Mouse (Mus musculus) lung, embryonic 14.5 days (tissue): ENCODE measurements around the gene Nt5c1a. TPM values are rescaled to one million over a fixed set of nuclear protein-coding genes. Genes with fewer than 3 reads are reported as not detected.

Source experiments
- ATAC-seq: fragments of 200-750 bp; cut with Nextera tagmentation; 2 replicates; pipeline ENCODE4 v1.8.0; 2017; ENCODE audit warnings: mild to moderate bottlenecking, moderate TSS enrichment, moderate library complexity; ENCODE audit not compliant: insufficient read depth
- DNase-seq: peaks from one replicate; pipeline ENCODE4 v3.0.0-alpha.2; 2015
- H3K27ac ChIP-seq: fragments of 300-500 bp; sonication (generic); 2 replicates; pipeline ENCODE4 v1.5.1; 2014; ENCODE audit warnings: low read depth, mild to moderate bottlenecking, moderate library complexity
- H3K27me3 ChIP-seq: fragments of 300-500 bp; sonication (generic); 2 replicates; pipeline ENCODE4 v1.6.1; 2014; ENCODE audit warnings: low read length, control low read depth; ENCODE audit not compliant: insufficient read depth
- H3K36me3 ChIP-seq: fragments of 300-500 bp; sonication (generic); 2 replicates; pipeline ENCODE4 v1.6.1; 2014; ENCODE audit warnings: control low read depth; ENCODE audit not compliant: insufficient read depth
- H3K4me1 ChIP-seq: fragments of 300-500 bp; sonication (generic); 2 replicates; pipeline ENCODE4 v1.6.1; 2014; ENCODE audit warnings: antibody characterized with exemption, control low read depth; ENCODE audit not compliant: insufficient read depth
- H3K4me2 ChIP-seq: fragments of 300-500 bp; sonication (generic); 2 replicates; pipeline ENCODE4 v1.6.1; 2014; ENCODE audit warnings: mild to moderate bottlenecking
- H3K4me3 ChIP-seq: fragments of 300-500 bp; sonication (generic); 2 replicates; pipeline ENCODE4 v1.5.1; 2014; ENCODE audit warnings: low read depth, low read length
- H3K9ac ChIP-seq: fragments of 300-500 bp; sonication (generic); 2 replicates; pipeline ENCODE4 v1.6.1; 2014
- H3K9me3 ChIP-seq: fragments of 300-500 bp; sonication (generic); 2 replicates; pipeline ENCODE4 v1.6.1; 2016; ENCODE audit warnings: low read depth, low read length, control low read depth
- CTCF ChIP-seq: IDR thresholded peaks from 2 replicates; pipeline ENCODE4 v1.5.1; 2016; ENCODE audit warnings: antibody characterized with exemption, low read depth
- WGBS: fragments of 180-500 bp; shearing (Covaris S2); extraction: QIAGEN DNeasy Blood & Tissue Kit; methylation state at CpG from one replicate; pipeline ENCODE4 v1.1.7; 2014; 5-methylcytosine and 5-hydroxymethylcytosine counted together
- polyA plus RNA-seq: library from polyadenylated mRNA; unstranded; fragments of >200 nt; fragmentation: Nextera tagmentation; extraction: Ambion mirVana; gene quantifications from 2 replicates; pipeline ENCODE4 v1.2.1, GENCODE M21; 2014

Gene Nt5c1a
- polyA plus RNA-seq, 1 experiment from 2014 or later: not detected

- peak; percentile 60 for DNase-seq
- no peaks in the 10 kb centered on the region for H3K9me3 ChIP-seq
- TF ChIP-seq CTCF: no peak
- H3K36me3 ChIP-seq: no peaks in the 10 kb centered on the region
- H3K9ac ChIP-seq: no peak overlapping the region
- WGBS: 50% methylated on average over 10 of the region's 10 CpGs
- 0 out of 2 replicates have a peak, but pooled peaks have one; percentile 9 for ATAC-seq
- H3K4me3 ChIP-seq: no peak overlapping the region
- 0 out of 2 replicates have a peak overlapping the region, but pooled peaks have one; percentile 2 for H3K27ac ChIP-seq
- H3K4me1 ChIP-seq: peaks cover 19% of the 10 kb centered on the region; the same call in 1 of the 2 replicates
- H3K27me3 ChIP-seq: 0 out of 2 replicates have a peak, but pooled peaks cover 6% of the 10 kb centered on the region
- H3K4me2 ChIP-seq: no peak overlapping the region
Measured at GRCm38 (mm10) chr4:123225718-123226403, 24.6 kb downstream of the Nt5c1a start.

GRCm38 (mm10) chr4:123227707-123228106 is 26.4 kb downstream of the Nt5c1a start:
- TF ChIP-seq CTCF: no peak
- no peak overlapping the region for H3K4me2 ChIP-seq
- 30% methylated on average over 4 of the region's 4 CpGs for WGBS
- no peaks in the 10 kb centered on the region for H3K9me3 ChIP-seq
- H3K4me3 ChIP-seq: no peak overlapping the region
- ATAC-seq (peak; percentile 69; the same call in 1 of the 2 replicates), DNase-seq (peak; percentile 68)
- H3K36me3 ChIP-seq: no peaks in the 10 kb centered on the region
- peaks cover 19% of the 10 kb centered on the region; the same call in 1 of the 2 replicates for H3K4me1 ChIP-seq
- H3K27me3 ChIP-seq: peaks cover 12% of the 10 kb centered on the region
- H3K9ac ChIP-seq: no peak overlapping the region
- peak overlapping the region; percentile 56 for H3K27ac ChIP-seq

GRCm38 (mm10) chr4:123228270-123228669 is 27.0 kb downstream of the Nt5c1a start:
- DNase-seq (peak; percentile 75), ATAC-seq (peak; percentile 81)
- peaks cover 18% of the 10 kb centered on the region for H3K27me3 ChIP-seq
- no peaks in the 10 kb centered on the region for H3K36me3 ChIP-seq
- H3K4me2 ChIP-seq: no peak overlapping the region
- WGBS: 13% methylated on average over 2 of the region's 2 CpGs
- TF ChIP-seq CTCF: no peak
- peak overlapping the region; percentile 56; the same call in 1 of the 2 replicates for H3K27ac ChIP-seq
- H3K9ac ChIP-seq: no peak overlapping the region
- H3K4me3 ChIP-seq: no peak overlapping the region
- H3K9me3 ChIP-seq: no peaks in the 10 kb centered on the region
- peaks cover 19% of the 10 kb centered on the region; the same call in 1 of the 2 replicates for H3K4me1 ChIP-seq

- ATAC-seq (no peak), DNase-seq (peak; percentile 58)
- Histone ChIP-seq H3K4me2 (no peak overlapping the region), H3K9ac (no peak overlapping the region), H3K27ac (no peak overlapping the region), H3K4me1 (peaks cover 19% of the 10 kb centered on the region; the same call in 1 of the 2 replicates), H3K36me3 (no peaks in the 10 kb centered on the region), H3K4me3 (no peak overlapping the region), H3K9me3 (no peaks in the 10 kb centered on the region), H3K27me3 (peaks cover 26% of the 10 kb centered on the region)
- WGBS: 35% methylated on average over 11 of the region's 11 CpGs
- no peak for TF ChIP-seq CTCF
Measured at GRCm38 (mm10) chr4:123229166-123229565, 27.9 kb downstream of the Nt5c1a start.

- H3K4me3 ChIP-seq: no peak overlapping the region
- H3K9me3 ChIP-seq: no peaks in the 10 kb centered on the region
- ATAC-seq (no peak), DNase-seq (no peak)
- H3K4me1 ChIP-seq: peaks cover 23% of the 10 kb centered on the region
- H3K27me3 ChIP-seq: peaks cover 34% of the 10 kb centered on the region
- H3K36me3 ChIP-seq: no peaks in the 10 kb centered on the region
- H3K4me2 ChIP-seq: peak overlapping the region; percentile 85; the same call in 1 of the 2 replicates
- whole genome bisulfite sequencing: 64% methylated on average over 3 of the region's 3 CpGs
- no peak overlapping the region for H3K27ac ChIP-seq
- H3K9ac ChIP-seq: no peak overlapping the region
- TF ChIP-seq CTCF: no peak
Measured at GRCm38 (mm10) chr4:123232841-123233240, 31.5 kb downstream of the Nt5c1a start.

- DNase-seq (peak; percentile 67), ATAC-seq (peak; percentile 54)
- Histone ChIP-seq H3K4me3 (peak within 1 kb of the TSS; percentile 46), H3K27ac (peak within 1 kb of the TSS; percentile 46; the same call in 1 of the 2 replicates), H3K4me1 (peaks cover 17% of the 10 kb centered on the region), H3K9me3 (no peaks in the 10 kb centered on the region), H3K9ac (peak within 1 kb of the TSS; percentile 48), H3K27me3 (peaks cover 34% of the 10 kb centered on the region), H3K4me2 (peak within 1 kb of the TSS; percentile 85), H3K36me3 (no peaks in the 10 kb centered on the region)
- no peak for TF ChIP-seq CTCF
- WGBS: 2% methylated on average over 52 of the region's 52 CpGs
Measured at GRCm38 (mm10) chr4:123233492-123234084, 32.3 kb downstream of the Nt5c1a start, which contains the start of gene Heyl. Heyl (plus strand) TSS chr4:123233556.
